Mouse (Mus musculus): ENCODE measurements at regions not wholly inside any gene's neighbourhood (a gene's known extent, or its start where the extent isn't known, plus 50 kb on each side); places are given as distances from the start of the nearest gene placed in this dataset.

DNA sequence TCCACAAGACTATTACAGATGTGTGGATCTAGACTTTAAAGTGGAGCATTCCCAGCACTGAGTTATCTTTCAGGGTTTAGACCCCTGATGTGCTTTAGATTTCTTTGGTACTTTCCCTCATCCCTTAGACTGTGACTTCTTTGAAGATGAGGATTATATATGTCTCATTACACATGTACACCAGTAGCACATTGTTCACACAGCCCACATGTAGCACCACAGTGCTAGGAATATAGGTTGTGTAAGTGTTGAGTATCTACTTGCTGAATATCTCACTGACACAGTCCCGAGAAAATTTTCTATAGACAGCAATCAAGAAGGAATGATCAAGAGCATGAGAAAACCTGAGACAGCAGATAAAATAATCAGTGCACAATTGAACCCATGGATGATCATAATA lies 243.4 kb upstream of the Brinp1 start:
- Histone ChIP-seq H3K4me2 (no peak overlapping the region), H3K27me3 (no peaks in the 10 kb centered on the region)
- WGBS: 91% methylated on average over 1 of the region's 1 CpGs

DNA sequence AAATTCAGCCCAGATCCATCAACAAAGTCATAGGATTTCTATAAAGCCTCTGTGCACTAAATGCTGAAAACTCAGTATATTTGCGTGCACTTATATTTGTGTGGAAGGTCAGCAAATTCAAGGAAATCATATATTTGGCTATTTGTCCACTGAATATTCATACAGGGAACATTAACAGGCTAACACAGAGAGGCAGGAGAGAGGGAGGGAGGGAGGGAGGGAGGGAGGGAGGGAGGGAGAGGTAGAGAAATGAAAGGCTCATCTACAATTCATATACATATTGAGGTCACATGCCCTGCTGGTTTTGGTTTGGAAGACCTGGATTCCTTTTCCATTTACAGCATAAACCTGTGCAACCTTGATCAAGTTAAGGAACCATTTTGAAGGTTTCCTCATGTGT lies 241.9 kb upstream of the Brinp1 start:
- no peak for ATAC-seq (ENCODE audit: low FRiP score, low read depth)
- no peaks in the 10 kb centered on the region for H3K27me3 ChIP-seq
- 88% methylated on average over 1 of the region's 1 CpGs for WGBS
- H3K4me1 ChIP-seq (replicated peaks): 0 out of 2 replicates have a peak, but pooled peaks cover 3% of the 10 kb centered on the region
- peak overlapping the region; percentile 65 for H3K27ac ChIP-seq (replicated peaks)
- H3K4me2 ChIP-seq: peak overlapping the region; percentile 69
- H3K9ac ChIP-seq: peak overlapping the region; percentile 54; the same call in 1 of the 2 replicates
- no peaks in the 10 kb centered on the region for H3K9me3 ChIP-seq
- no peaks in the 10 kb centered on the region for H3K36me3 ChIP-seq
- peak overlapping the region; percentile 44 for H3K4me3 ChIP-seq

More for the DNA sequence above, 243.4 kb upstream of the Brinp1 start:
- ATAC-seq (ENCODE audit: low FRiP score, low read depth): no peak
- Histone ChIP-seq H3K4me3 (no peak overlapping the region), H3K9ac (no peak overlapping the region), H3K9me3 (no peaks in the 10 kb centered on the region), H3K27ac (replicated peaks) (no peak overlapping the region), H3K36me3 (no peaks in the 10 kb centered on the region), H3K4me1 (replicated peaks) (0 out of 2 replicates have a peak, but pooled peaks cover 3% of the 10 kb centered on the region)

DNA sequence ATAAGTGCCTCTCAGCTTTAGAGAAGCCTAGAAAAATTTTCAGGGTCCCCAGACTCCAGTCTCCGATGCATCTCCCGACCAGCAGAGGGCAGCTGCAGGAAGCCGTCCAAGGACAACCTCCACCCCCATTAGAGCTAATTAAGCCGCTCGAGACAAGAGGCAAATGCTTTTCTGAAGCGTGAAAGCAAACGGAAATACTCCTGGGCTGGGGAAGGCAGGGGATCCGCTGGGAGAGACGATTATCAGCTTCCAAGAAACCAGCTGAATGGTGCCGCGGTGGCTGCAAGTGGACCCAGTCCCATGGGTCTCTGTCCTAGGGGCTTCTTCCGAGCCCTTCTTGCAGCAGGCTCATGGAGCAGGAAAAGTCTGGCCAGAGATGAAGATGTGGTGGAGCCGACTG lies 241.4 kb upstream of the Brinp1 start:
- no peaks in the 10 kb centered on the region for H3K27me3 ChIP-seq
- ATAC-seq (ENCODE audit: low FRiP score, low read depth): peak; percentile 83
- WGBS: under 1% methylated on average over 13 of the region's 13 CpGs
- peak overlapping the region; percentile 69 for H3K4me2 ChIP-seq
- peak overlapping the region; percentile 54 for H3K9ac ChIP-seq
- peak overlapping the region; percentile 65 for H3K27ac ChIP-seq (replicated peaks)
- H3K4me1 ChIP-seq (replicated peaks): 0 out of 2 replicates have a peak, but pooled peaks cover 3% of the 10 kb centered on the region
- no peaks in the 10 kb centered on the region for H3K36me3 ChIP-seq
- peak overlapping the region; percentile 44 for H3K4me3 ChIP-seq
- no peaks in the 10 kb centered on the region for H3K9me3 ChIP-seq

All from hindbrain, embryonic 15.5 days (tissue).